Mouse (Mus musculus): Measurements from ENCODE around the gene Tdrd1.

GRCm38 (mm10) chr19:56821798-56822447 lies 4.1 kb upstream of the Tdrd1 start, which contains the start of gene Ccdc186:
- no peak for TF ChIP-seq EP300 (optimal IDR thresholded peaks at IDR 0.05)
- no peak for TF ChIP-seq CTCF (IDR thresholded peaks at IDR 0.05; ENCODE audit: low read depth)

Data from stomach, postnatal 0 days (tissue).